Mouse (Mus musculus) kidney, embryonic 15.5 days (tissue): Measurements from ENCODE around the gene Atg4d. TPM values are rescaled to one million over a fixed set of nuclear protein-coding genes. Genes with fewer than 3 reads are reported as not detected.

Source experiments
- ATAC-seq: fragments of 200-750 bp; cut with Nextera tagmentation; replicated peaks from 2 replicates; pipeline ENCODE4 v1.8.0; 2017; ENCODE audit warnings: moderate TSS enrichment; ENCODE audit not compliant: low FRiP score
- H3K27ac ChIP-seq: fragments of 300-500 bp; sonication (generic); 2 replicates; pipeline ENCODE4 v1.5.1; 2015; ENCODE audit warnings: mild to moderate bottlenecking, inconsistent platforms
- H3K27me3 ChIP-seq: fragments of 300-500 bp; sonication (generic); 2 replicates; pipeline ENCODE4 v1.6.1; 2015; ENCODE audit warnings: inconsistent platforms
- H3K36me3 ChIP-seq: fragments of 300-500 bp; sonication (generic); 2 replicates; pipeline ENCODE4 v1.6.1; 2015; ENCODE audit warnings: inconsistent platforms
- H3K4me1 ChIP-seq: fragments of 300-500 bp; sonication (generic); 2 replicates; pipeline ENCODE4 v1.6.1; 2015; ENCODE audit warnings: inconsistent platforms
- H3K4me2 ChIP-seq: fragments of 300-500 bp; sonication (generic); 2 replicates; pipeline ENCODE4 v1.6.1; 2015; ENCODE audit warnings: moderate library complexity, mild to moderate bottlenecking, inconsistent platforms
- H3K4me3 ChIP-seq: fragments of 300-500 bp; sonication (generic); replicated peaks from 2 replicates; pipeline ENCODE4 v1.5.1; 2015; ENCODE audit warnings: mild to moderate bottlenecking, inconsistent platforms
- H3K9ac ChIP-seq: fragments of 300-500 bp; sonication (generic); 2 replicates; pipeline ENCODE4 v1.6.1; 2015; ENCODE audit warnings: mild to moderate bottlenecking, inconsistent platforms
- H3K9me3 ChIP-seq: fragments of 300-500 bp; sonication (generic); replicated peaks from 2 replicates; pipeline ENCODE4 v1.6.1; 2016; ENCODE audit warnings: inconsistent platforms
- WGBS: fragments of 180-500 bp; shearing (Covaris S2); methylation state at CpG from one replicate; pipeline ENCODE4 v1.1.7; 2015; ENCODE audit warnings: mixed read lengths; 5-methylcytosine and 5-hydroxymethylcytosine counted together
- polyA plus RNA-seq: library from polyadenylated mRNA; unstranded; fragments of >200 nt; fragmentation: Nextera tagmentation; extraction: Ambion mirVana; gene quantifications from 2 replicates; pipeline ENCODE4 v1.2.1, GENCODE M21; 2015

Atg4d gene
- polyA plus RNA-seq, 1 experiment from 2014 or later, result 49.5 TPM

GRCm38 (mm10) chr9:21299014-21299413 lies 33.9 kb downstream of the Atg4d start:
- Histone ChIP-seq H3K36me3 (peaks cover 9% of the 10 kb centered on the region; the same call in 1 of the 2 replicates), H3K27ac (no peak overlapping the region), H3K9me3 (no peaks in the 10 kb centered on the region), H3K4me3 (no peak overlapping the region), H3K9ac (no peak overlapping the region), H3K4me2 (no peak overlapping the region), H3K27me3 (no peaks in the 10 kb centered on the region), H3K4me1 (no peaks in the 10 kb centered on the region)
- 84% methylated on average over 10 of the region's 10 CpGs for WGBS
- ATAC-seq, result no peak

GRCm38 (mm10) chr9:21305065-21305464 lies 40.0 kb downstream of the Atg4d start:
- no peak for ATAC-seq
- Histone ChIP-seq H3K27me3 (no peaks in the 10 kb centered on the region), H3K4me3 (no peak overlapping the region), H3K9me3 (no peaks in the 10 kb centered on the region), H3K4me1 (peaks cover 8% of the 10 kb centered on the region; the same call in 1 of the 2 replicates), H3K9ac (no peak overlapping the region), H3K36me3 (peaks cover 5% of the 10 kb centered on the region; the same call in 1 of the 2 replicates), H3K4me2 (no peak overlapping the region), H3K27ac (no peak overlapping the region)
- 71% methylated on average over 7 of the region's 7 CpGs for WGBS

GRCm38 (mm10) chr9:21309150-21309741 lies 44.2 kb downstream of the Atg4d start:
- 44% methylated on average over 15 of the region's 15 CpGs for WGBS
- Histone ChIP-seq H3K36me3 (no peaks in the 10 kb centered on the region), H3K4me1 (peaks cover 17% of the 10 kb centered on the region), H3K9ac (no peak overlapping the region), H3K27ac (0 out of 2 replicates have a peak overlapping the region, but pooled peaks have one; percentile 13), H3K4me2 (peak overlapping the region; percentile 42), H3K27me3 (peaks cover 17% of the 10 kb centered on the region), H3K4me3 (0 out of 2 replicates have a peak overlapping the region, but pooled peaks have one; percentile 4), H3K9me3 (no peaks in the 10 kb centered on the region)
- peak; percentile 37; the same call in 1 of the 2 replicates for ATAC-seq

- WGBS, result 31% methylated on average over 7 of the region's 7 CpGs
- Histone ChIP-seq H3K9me3 (no peaks in the 10 kb centered on the region), H3K4me3 (peak overlapping the region; percentile 49), H3K27ac (no peak overlapping the region), H3K9ac (peak overlapping the region; percentile 49), H3K4me1 (peaks cover 17% of the 10 kb centered on the region), H3K4me2 (peak overlapping the region; percentile 55), H3K36me3 (no peaks in the 10 kb centered on the region), H3K27me3 (peaks cover 17% of the 10 kb centered on the region)
- no peak for ATAC-seq
Observed at GRCm38 (mm10) chr9:21311695-21312094, 46.6 kb downstream of the Atg4d start.

- H3K4me2 ChIP-seq, result peak within 1 kb of the TSS; percentile 55
- no peaks in the 10 kb centered on the region for H3K9me3 ChIP-seq
- no peak within 1 kb of the TSS for H3K27ac ChIP-seq
- H3K36me3 ChIP-seq, result no peaks in the 10 kb centered on the region
- ATAC-seq, result no peak
- H3K4me3 ChIP-seq, result peak within 1 kb of the TSS; percentile 49
- peaks cover 17% of the 10 kb centered on the region for H3K4me1 ChIP-seq
- H3K9ac ChIP-seq, result peak within 1 kb of the TSS; percentile 49
- WGBS, result 6% methylated on average over 35 of the region's 35 CpGs
- peaks cover 17% of the 10 kb centered on the region for H3K27me3 ChIP-seq
Observed at GRCm38 (mm10) chr9:21312134-21312533, 47.0 kb downstream of the Atg4d start, which contains the start of gene Ap1m2. TSS of gene Ap1m2 (minus strand) at chr9:21312337.

- H3K27me3 ChIP-seq, result peaks cover 17% of the 10 kb centered on the region
- H3K9me3 ChIP-seq, result no peaks in the 10 kb centered on the region
- no peak overlapping the region for H3K4me3 ChIP-seq
- H3K4me1 ChIP-seq, result peaks cover 17% of the 10 kb centered on the region
- no peaks in the 10 kb centered on the region for H3K36me3 ChIP-seq
- H3K27ac ChIP-seq, result no peak overlapping the region
- no peak overlapping the region for H3K9ac ChIP-seq
- ATAC-seq, result peak; percentile 66
- no peak overlapping the region for H3K4me2 ChIP-seq
- 8% methylated on average over 11 of the region's 11 CpGs for WGBS
Observed at GRCm38 (mm10) chr9:21313394-21313793, 48.3 kb downstream of the Atg4d start.

- peaks cover 14% of the 10 kb centered on the region for H3K4me1 ChIP-seq
- WGBS, result 89% methylated on average over 9 of the region's 9 CpGs
- no peak overlapping the region for H3K27ac ChIP-seq
- ATAC-seq, result no peak
- no peak overlapping the region for H3K9ac ChIP-seq
- H3K4me3 ChIP-seq, result no peak overlapping the region
- no peaks in the 10 kb centered on the region for H3K9me3 ChIP-seq
- H3K4me2 ChIP-seq, result no peak overlapping the region
- H3K27me3 ChIP-seq, result peaks cover 17% of the 10 kb centered on the region
- H3K36me3 ChIP-seq, result no peaks in the 10 kb centered on the region
Observed at GRCm38 (mm10) chr9:21314367-21315140, 49.5 kb downstream of the Atg4d start.

GRCm38 (mm10) chr9:21315421-21315820 lies 50.3 kb downstream of the Atg4d start:
- peaks cover 17% of the 10 kb centered on the region for H3K27me3 ChIP-seq
- H3K9me3 ChIP-seq, result no peaks in the 10 kb centered on the region
- peaks cover 12% of the 10 kb centered on the region for H3K4me1 ChIP-seq
- H3K4me2 ChIP-seq, result no peak overlapping the region
- WGBS, result 57% methylated on average over 5 of the region's 5 CpGs
- ATAC-seq, result no peak
- no peak overlapping the region for H3K27ac ChIP-seq
- no peak overlapping the region for H3K4me3 ChIP-seq
- H3K9ac ChIP-seq, result no peak overlapping the region
- no peaks in the 10 kb centered on the region for H3K36me3 ChIP-seq

GRCm38 (mm10) chr9:21316696-21317095 lies 51.6 kb downstream of the Atg4d start:
- no peak for ATAC-seq
- peaks cover 24% of the 10 kb centered on the region for H3K4me1 ChIP-seq
- WGBS, result 80% methylated on average over 7 of the region's 7 CpGs

GRCm38 (mm10) chr9:21318792-21319191 lies 53.7 kb downstream of the Atg4d start:
- Histone ChIP-seq H3K27me3 (no peaks in the 10 kb centered on the region), H3K4me1 (peaks cover 22% of the 10 kb centered on the region), H3K4me3 (no peak overlapping the region), H3K4me2 (no peak overlapping the region), H3K9me3 (no peaks in the 10 kb centered on the region), H3K27ac (no peak overlapping the region), H3K9ac (no peak overlapping the region), H3K36me3 (no peaks in the 10 kb centered on the region)
- ATAC-seq, result no peak
- WGBS, result 90% methylated on average over 6 of the region's 6 CpGs

More at GRCm38 (mm10) chr9:21316696-21317095, 51.6 kb downstream of the Atg4d start:
- H3K4me2 ChIP-seq, result no peak overlapping the region
- H3K4me3 ChIP-seq, result no peak overlapping the region
- H3K27ac ChIP-seq, result no peak overlapping the region
- H3K9ac ChIP-seq, result no peak overlapping the region
- H3K27me3 ChIP-seq, result peaks cover 11% of the 10 kb centered on the region
- H3K9me3 ChIP-seq, result no peaks in the 10 kb centered on the region
- H3K36me3 ChIP-seq, result no peaks in the 10 kb centered on the region

GRCm38 (mm10) chr9:21319503-21319902 lies 54.4 kb downstream of the Atg4d start:
- H3K9me3 ChIP-seq, result no peaks in the 10 kb centered on the region
- H3K4me1 ChIP-seq, result peaks cover 25% of the 10 kb centered on the region
- H3K27me3 ChIP-seq, result no peaks in the 10 kb centered on the region
- ATAC-seq, result no peak
- WGBS, result 91% methylated on average over 4 of the region's 4 CpGs
- no peak overlapping the region for H3K4me3 ChIP-seq
- H3K36me3 ChIP-seq, result no peaks in the 10 kb centered on the region
- no peak overlapping the region for H3K4me2 ChIP-seq
- no peak overlapping the region for H3K9ac ChIP-seq
- no peak overlapping the region for H3K27ac ChIP-seq

GRCm38 (mm10) chr9:21320280-21320618 lies 55.2 kb downstream of the Atg4d start:
- H3K36me3 ChIP-seq, result no peaks in the 10 kb centered on the region
- H3K27ac ChIP-seq, result no peak overlapping the region; the same call in 1 of the 2 replicates
- peaks cover 25% of the 10 kb centered on the region for H3K4me1 ChIP-seq
- peak overlapping the region; percentile 60 for H3K9ac ChIP-seq
- peak; percentile 33; the same call in 1 of the 2 replicates for ATAC-seq
- H3K4me3 ChIP-seq, result peak overlapping the region; percentile 71
- peak overlapping the region; percentile 79 for H3K4me2 ChIP-seq
- H3K9me3 ChIP-seq, result no peaks in the 10 kb centered on the region
- 26% methylated on average over 4 of the region's 4 CpGs for WGBS
- H3K27me3 ChIP-seq, result no peaks in the 10 kb centered on the region
